Mouse (Mus musculus) CH12.LX (cell line): ENCODE measurements around the gene Spag7. TPM values are rescaled to one million over a fixed set of nuclear protein-coding genes. Genes with fewer than 3 reads are reported as not detected.
A peak's percentile ranks its signal among the peaks of the same experiment; 100 is the strongest.

Experiments used
- DNase-seq: peaks from one replicate; pipeline ENCODE4 v3.0.0-alpha.2; 2013; ENCODE audit errors: extremely low read depth
- H3K27ac ChIP-seq: 2 replicates; pipeline ENCODE4 v1.5.1; 2012; ENCODE audit warnings: low read depth, mild to moderate bottlenecking, control low read depth, moderate library complexity; ENCODE audit not compliant: insufficient read depth
- H3K27me3 ChIP-seq: replicated peaks from 2 replicates; pipeline ENCODE3; 2012; ENCODE audit warnings: inconsistent platforms
- H3K36me3 ChIP-seq, 2 experiments: replicated peaks in 1 of 2; 2 replicates each; pipeline versions ENCODE3 to v1.6.1; 2012; ENCODE audit warnings: inconsistent platforms in 1 of 2, low read length in 1 of 2, mild to moderate bottlenecking in 1 of 2, mixed read lengths in 1 of 2, moderate library complexity in 1 of 2; ENCODE audit not compliant: control insufficient read depth in 1 of 2, insufficient read depth in 1 of 2
- H3K4me1 ChIP-seq, 2 experiments: 2 replicates each; pipeline ENCODE4 v1.6.1; 2012; ENCODE audit warnings: inconsistent platforms in 1 of 2, moderate library complexity in 1 of 2; ENCODE audit not compliant: insufficient read depth in 2 of 2, control insufficient read depth in 1 of 2
- H3K4me2 ChIP-seq: 2 replicates; pipeline ENCODE4 v1.6.1; 2012; ENCODE audit warnings: low read depth, mild to moderate bottlenecking, control low read depth; ENCODE audit not compliant: poor library complexity, insufficient read depth, severe bottlenecking
- H3K4me3 ChIP-seq, 3 experiments: fragments of 150-350 bp in 1 of 3; sonication (generic) in 1 of 3; replicated peaks in 1 of 3; 2 replicates each; pipeline versions ENCODE3 to v1.5.1; 2011 to 2012; ENCODE audit warnings: low read depth in 2 of 3, low read length in 2 of 3, mild to moderate bottlenecking in 2 of 3, moderate library complexity in 2 of 3, control low read depth in 1 of 3, improper control_type of control experiment in 1 of 3, inconsistent platforms in 1 of 3, mixed read lengths in 1 of 3; ENCODE audit not compliant: poor library complexity in 1 of 3
- H3K79me2 ChIP-seq: replicated peaks from 2 replicates; pipeline ENCODE4 v1.6.1; 2012; ENCODE audit warnings: mild to moderate bottlenecking, moderate library complexity; ENCODE audit not compliant: control insufficient read depth, poor library complexity, insufficient read depth, severe bottlenecking; ENCODE audit errors: extremely low read depth
- H3K9ac ChIP-seq: 2 replicates; pipeline ENCODE4 v1.6.1; 2012; ENCODE audit warnings: low read depth, mild to moderate bottlenecking, control low read depth, moderate library complexity; ENCODE audit not compliant: insufficient read depth
- H3K9me3 ChIP-seq: replicated peaks from 2 replicates; pipeline ENCODE3; 2012; ENCODE audit warnings: low read length, inconsistent platforms, mixed read lengths
- BHLHE40 ChIP-seq: IDR thresholded peaks from 2 replicates; pipeline ENCODE4 v1.6.1; 2011; ENCODE audit warnings: mild to moderate bottlenecking, low read depth, low read length, improper control_type of control experiment
- CHD1 ChIP-seq: IDR thresholded peaks from 2 replicates; pipeline ENCODE4 v1.6.1; 2012; ENCODE audit warnings: low read depth, low read length, improper control_type of control experiment, inconsistent platforms
- CHD2 ChIP-seq: IDR thresholded peaks from 2 replicates; pipeline ENCODE4 v1.6.1; 2011; ENCODE audit warnings: low read length, improper control_type of control experiment
- CTCF ChIP-seq, 2 experiments: IDR thresholded peaks in 1 of 2; conservative IDR thresholded peaks in 1 of 2; 2 replicates each; pipeline ENCODE4 v1.5.1; 2011 to 2012; ENCODE audit warnings: low read depth in 2 of 2, low read length in 2 of 2, improper control_type of control experiment in 1 of 2, inconsistent platforms in 1 of 2, mild to moderate bottlenecking in 1 of 2, moderate library complexity in 1 of 2
- E2F4 ChIP-seq: IDR thresholded peaks from 2 replicates; pipeline ENCODE4 v1.6.1; 2011; ENCODE audit warnings: low read depth, low read length, improper control_type of control experiment; ENCODE audit not compliant: insufficient replicate concordance
- ELF1 ChIP-seq: IDR thresholded peaks from 2 replicates; pipeline ENCODE4 v1.6.1; 2014; ENCODE audit warnings: low read depth, mild to moderate bottlenecking, inconsistent platforms, low read length, improper control_type of control experiment
- EP300 ChIP-seq: IDR thresholded peaks from 2 replicates; pipeline ENCODE4 v1.6.1; 2011; ENCODE audit warnings: low read length, improper control_type of control experiment
- ETS1 ChIP-seq: conservative IDR thresholded peaks from 2 replicates; pipeline ENCODE4 v1.6.1; 2012; ENCODE audit warnings: low read depth, mild to moderate bottlenecking, inconsistent platforms, low read length, improper control_type of control experiment, moderate library complexity
- GABPA ChIP-seq: IDR thresholded peaks from 2 replicates; pipeline ENCODE4 v1.6.1; 2012; ENCODE audit warnings: low read depth, low read length, improper control_type of control experiment, inconsistent platforms; ENCODE audit not compliant: insufficient replicate concordance
- HCFC1 ChIP-seq: IDR thresholded peaks from 2 replicates; pipeline ENCODE4 v1.6.1; 2012; ENCODE audit warnings: low read depth, mild to moderate bottlenecking, inconsistent platforms, low read length, improper control_type of control experiment
- IRF4 ChIP-seq: IDR thresholded peaks from 2 replicates; pipeline ENCODE4 v1.6.1; 2014; ENCODE audit warnings: low read depth, mild to moderate bottlenecking, inconsistent platforms, low read length, improper control_type of control experiment
- JUN ChIP-seq: IDR thresholded peaks from 2 replicates; pipeline ENCODE4 v1.6.1; 2011; ENCODE audit warnings: low read depth, mild to moderate bottlenecking, low read length, improper control_type of control experiment, moderate library complexity; ENCODE audit not compliant: insufficient read depth
- JUND ChIP-seq: conservative IDR thresholded peaks from 2 replicates; pipeline ENCODE4 v1.6.1; 2011; ENCODE audit warnings: low read depth, low read length, improper control_type of control experiment
- KAT2A ChIP-seq: IDR thresholded peaks from 2 replicates; pipeline ENCODE4 v1.6.1; 2012; ENCODE audit warnings: low read length, improper control_type of control experiment, inconsistent platforms; ENCODE audit not compliant: insufficient replicate concordance
- MAFK ChIP-seq: IDR thresholded peaks from 2 replicates; pipeline ENCODE4 v1.6.1; 2011; ENCODE audit warnings: low read length, improper control_type of control experiment; ENCODE audit not compliant: insufficient replicate concordance
- MAX ChIP-seq: IDR thresholded peaks from 2 replicates; pipeline ENCODE4 v1.6.1; 2011; ENCODE audit warnings: low read length, improper control_type of control experiment
- MAZ ChIP-seq: IDR thresholded peaks from 2 replicates; pipeline ENCODE4 v1.6.1; 2012; ENCODE audit warnings: low read depth, mild to moderate bottlenecking, inconsistent platforms, low read length, improper control_type of control experiment, moderate library complexity
- MEF2A ChIP-seq: IDR thresholded peaks from 2 replicates; pipeline ENCODE4 v1.6.1; 2014; ENCODE audit warnings: low read depth, mild to moderate bottlenecking, inconsistent platforms, low read length, improper control_type of control experiment, borderline replicate concordance
- MXI1 ChIP-seq: IDR thresholded peaks from 2 replicates; pipeline ENCODE4 v1.6.1; 2011; ENCODE audit warnings: mild to moderate bottlenecking, low read depth, low read length, improper control_type of control experiment
- MYC ChIP-seq: IDR thresholded peaks from 2 replicates; pipeline ENCODE4 v1.6.1; 2011; ENCODE audit warnings: low read depth, mild to moderate bottlenecking, improper control_type of control experiment, low read length
- NELFE ChIP-seq: IDR thresholded peaks from 2 replicates; pipeline ENCODE4 v1.6.1; 2011; ENCODE audit warnings: low read depth, low read length, improper control_type of control experiment
- NRF1 ChIP-seq: IDR thresholded peaks from 2 replicates; pipeline ENCODE4 v1.6.1; 2014; ENCODE audit warnings: low read depth, mild to moderate bottlenecking, inconsistent platforms, low read length, improper control_type of control experiment, moderate library complexity
- PAX5 ChIP-seq: IDR thresholded peaks from 2 replicates; pipeline ENCODE4 v1.6.1; 2012; ENCODE audit warnings: low read length, inconsistent platforms, mixed read lengths
- POLR2A ChIP-seq: IDR thresholded peaks from 2 replicates; pipeline ENCODE4 v1.6.1; 2011; ENCODE audit warnings: low read depth, mild to moderate bottlenecking, improper control_type of control experiment, low read length
- POLR2AphosphoS2 ChIP-seq: IDR thresholded peaks from 2 replicates; pipeline ENCODE4 v1.6.1; 2011; ENCODE audit warnings: low read depth, low read length, improper control_type of control experiment
- RAD21 ChIP-seq: IDR thresholded peaks from 2 replicates; pipeline ENCODE4 v1.6.1; 2011; ENCODE audit warnings: low read depth, mild to moderate bottlenecking, low read length, improper control_type of control experiment, moderate library complexity
- RCOR1 ChIP-seq: conservative IDR thresholded peaks from 2 replicates; pipeline ENCODE4 v1.6.1; 2012; ENCODE audit warnings: low read depth, mild to moderate bottlenecking, inconsistent platforms, low read length, improper control_type of control experiment
- SIN3A ChIP-seq: IDR thresholded peaks from 2 replicates; pipeline ENCODE4 v1.6.1; 2012; ENCODE audit warnings: low read length, improper control_type of control experiment, inconsistent platforms
- SMC3 ChIP-seq: IDR thresholded peaks from 2 replicates; pipeline ENCODE4 v1.6.1; 2011; ENCODE audit warnings: low read depth, low read length, improper control_type of control experiment
- TBP ChIP-seq: conservative IDR thresholded peaks from 2 replicates; pipeline ENCODE4 v1.6.1; 2011; ENCODE audit warnings: low read depth, low read length, improper control_type of control experiment
- TCF12 ChIP-seq: IDR thresholded peaks from 2 replicates; pipeline ENCODE4 v1.6.1; 2014; ENCODE audit warnings: low read depth, mild to moderate bottlenecking, inconsistent platforms, low read length, improper control_type of control experiment
- UBTF ChIP-seq: IDR thresholded peaks from 2 replicates; pipeline ENCODE4 v1.6.1; 2012; ENCODE audit warnings: low read depth, mild to moderate bottlenecking, inconsistent platforms, low read length, improper control_type of control experiment, moderate library complexity
- USF1 ChIP-seq: IDR thresholded peaks from 2 replicates; pipeline ENCODE4 v1.6.1; 2014; ENCODE audit warnings: low read depth, mild to moderate bottlenecking, inconsistent platforms, low read length, improper control_type of control experiment
- USF2 ChIP-seq: conservative IDR thresholded peaks from 2 replicates; pipeline ENCODE4 v1.6.1; 2011; ENCODE audit warnings: low read depth, low read length, improper control_type of control experiment
- ZC3H11A ChIP-seq: IDR thresholded peaks from 2 replicates; pipeline ENCODE4 v1.6.1; 2012; ENCODE audit warnings: low read depth, mild to moderate bottlenecking, inconsistent platforms, low read length, improper control_type of control experiment
- ZKSCAN1 ChIP-seq: IDR thresholded peaks from 2 replicates; pipeline ENCODE4 v1.6.1; 2012; ENCODE audit warnings: low read depth, inconsistent platforms, low read length, improper control_type of control experiment, borderline replicate concordance
- ZMIZ1 ChIP-seq: IDR thresholded peaks from 2 replicates; pipeline ENCODE4 v1.6.1; 2012; ENCODE audit warnings: low read depth, mild to moderate bottlenecking, inconsistent platforms, low read length, improper control_type of control experiment
- ZNF384 ChIP-seq: IDR thresholded peaks from 2 replicates; pipeline ENCODE4 v1.6.1; 2012; ENCODE audit warnings: low read depth, low read length, improper control_type of control experiment, inconsistent platforms
- dilution Hi-C: fragments of 300-500 bp; cut with MboI; formaldehyde crosslinking; loops from 2 replicates; pipeline ENCODE4 v1.14.3; 2020; ENCODE audit warnings: low sequenced_read_pairs; ENCODE audit not compliant: extremely low pct_unique_long_range_greater_than_20kb, extremely low pct_ligation_motif_present
- in situ Hi-C: fragments of 300-500 bp; cut with MboI; formaldehyde crosslinking; loops from 3 replicates; pipeline ENCODE4 v1.14.3; 2019; ENCODE audit warnings: low sequenced_read_pairs, low pct_ligation_motif_present, low pct_unique_long_range_greater_than_20kb, mixed read lengths
- polyA plus RNA-seq: library from polyadenylated mRNA; unstranded; fragments of >175 nt; gene quantifications from 2 replicates; pipeline ENCODE4 v1.2.1, GENCODE M21; 2012; ENCODE audit warnings: low read depth; ENCODE audit not compliant: insufficient read length
- total RNA-seq, 2 experiments: library from RNA; depleted of rRNA; stranded (reverse); fragments of 300-350 nt in 1 of 2; fragments of >200 nt in 1 of 2; gene quantifications; 2 replicates each; pipeline ENCODE4 v1.2.3; 2012 to 2014

Gene Spag7
- total and polyA plus RNA-seq, 3 experiments = 93.5 to 120 (median 105) TPM

DNA sequence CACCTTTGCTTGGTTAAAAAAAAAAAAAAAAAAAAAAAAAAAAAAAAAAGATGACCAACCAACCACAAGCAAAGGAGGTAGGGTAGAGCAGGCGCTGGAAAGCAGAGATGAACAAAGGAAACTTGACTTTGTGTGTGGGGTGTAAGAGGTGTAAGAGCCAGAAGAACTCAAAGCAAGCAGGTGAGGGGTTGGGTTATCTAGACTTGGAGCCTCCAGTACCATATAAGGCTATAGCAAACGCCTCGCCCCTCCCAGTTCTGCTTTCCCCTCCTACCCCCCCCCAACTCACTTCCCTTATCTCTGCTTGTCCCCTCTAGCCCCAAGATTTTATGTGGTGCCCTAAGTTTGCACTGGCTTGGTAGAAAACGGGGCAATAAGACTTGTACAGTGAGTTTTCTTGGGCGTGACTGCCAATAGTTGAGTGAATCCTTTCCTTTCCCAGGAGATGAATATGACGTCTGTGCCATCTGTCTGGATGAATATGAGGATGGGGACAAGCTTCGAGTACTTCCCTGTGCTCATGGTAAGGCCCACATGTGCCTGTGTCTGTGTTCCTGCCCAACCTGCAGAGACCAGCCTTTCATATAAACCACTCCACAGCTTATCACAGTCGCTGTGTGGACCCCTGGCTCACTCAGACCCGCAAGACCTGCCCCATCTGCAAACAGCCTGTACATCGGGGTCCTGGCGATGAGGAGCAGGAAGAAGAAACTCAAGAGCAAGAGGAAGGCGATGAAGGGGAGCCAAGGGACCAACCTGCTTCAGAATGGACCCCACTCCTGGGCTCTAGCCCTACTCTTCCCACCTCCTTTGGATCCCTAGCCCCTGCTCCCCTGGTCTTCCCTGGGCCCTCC is 18.7 kb downstream of the Spag7 start:
- no peaks in the 10 kb centered on the region for H3K9me3 ChIP-seq
- peak overlapping the region; percentile 9; the same call in 1 of the 2 replicates for H3K9ac ChIP-seq
- dilution Hi-C loops = no loop called here
- TF ChIP-seq JUND (no peak), MXI1 (0 out of 2 replicates have a peak, but pooled peaks have one; percentile 4), MAZ (peak; percentile 88), ETS1 (no peak), MEF2A (no peak), NRF1 (no peak), ZNF384 (peak; percentile 94), IRF4 (peak; percentile 70), RAD21 (no peak), ZMIZ1 (no peak), KAT2A (no peak), HCFC1 (no peak), USF2 (no peak), TCF12 (0 out of 2 replicates have a peak, but pooled peaks have one; percentile 20), UBTF (no peak), EP300 (0 out of 2 replicates have a peak, but pooled peaks have one; percentile 24), MAX (no peak), E2F4 (no peak), MYC (0 out of 2 replicates have a peak, but pooled peaks have one; percentile 22), JUN (no peak), RCOR1 (0 out of 2 replicates have a peak, but pooled peaks have one; percentile 13), CTCF (conservative IDR thresholded peaks at IDR 0.05 in 1 of 2, IDR thresholded peaks at IDR 0.05 in 1 of 2; ENCODE audit: low read depth in 2 of 2, low read length in 2 of 2) (no peak), USF1 (no peak), MAFK (no peak), BHLHE40 (no peak), ZKSCAN1 (no peak), SIN3A (peak; percentile 35; the same call in 1 of the 2 replicates), PAX5 (no peak), CHD2 (peak; percentile 12), TBP (no peak), ZC3H11A (no peak), POLR2AphosphoS2 (peak; percentile 71), SMC3 (no peak), NELFE (no peak), ELF1 (no peak), POLR2A (peak; percentile 61), CHD1 (no peak), GABPA (no peak)
- H3K4me3 ChIP-seq = peak overlapping the region in 1 of 3 experiments; percentile 7
- peak; percentile 82 for DNase-seq
- H3K27ac ChIP-seq = peak overlapping the region; percentile 55
- in situ Hi-C loops = no loop called here
- peak overlapping the region; percentile 50 for H3K4me2 ChIP-seq
- H3K27me3 ChIP-seq = no peaks in the 10 kb centered on the region
- H3K4me1 ChIP-seq = peaks cover 22 to 49% of the 10 kb centered on the region in 2 experiments
- peaks cover 76% of the 10 kb centered on the region for H3K79me2 ChIP-seq
- H3K36me3 ChIP-seq = peaks cover 38 to 53% of the 10 kb centered on the region in 2 experiments
